Comparison of ENCODE assay signal across 8 mouse cellular contexts in the genomic region with DNA sequence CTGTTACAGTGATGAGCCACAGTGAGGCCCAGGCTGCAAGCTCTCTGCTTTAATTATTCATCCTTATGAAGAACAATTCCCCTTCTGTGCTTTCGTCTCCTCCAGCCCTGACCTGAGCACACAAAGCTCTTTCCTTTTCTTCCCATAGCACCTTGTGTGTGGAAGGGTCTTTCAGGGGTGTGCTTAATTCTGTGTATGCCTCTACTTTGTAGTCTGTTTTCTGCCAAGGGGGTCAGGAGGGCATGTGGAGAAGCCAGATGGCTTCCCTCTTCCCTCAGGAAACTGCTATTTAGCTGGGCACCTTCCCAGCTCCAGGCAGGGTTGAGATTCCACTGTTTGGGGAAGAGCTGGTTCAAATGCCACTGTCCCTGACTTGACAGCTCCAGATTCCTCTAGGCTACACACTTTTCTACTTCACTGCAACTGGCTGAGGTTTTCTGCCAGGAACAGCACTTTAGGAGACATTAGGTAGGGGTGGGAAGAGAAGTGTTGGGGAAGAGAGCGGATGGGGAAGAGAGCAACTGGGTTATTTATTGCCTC.
A peak's percentile ranks its signal among the peaks of the same experiment; 100 is the strongest.
DNase-seq lines count a peak whose midpoint lies in the region; ATAC-seq lines count a peak whose summit lies in the region.

No protein-coding gene starts in this region.

- no peak overlapping the region for H3K4me2 ChIP-seq in embryonic facial prominence, embryonic 11.5 days (ENCODE audit: low read depth, low read length)
- no peak overlapping the region for H3K4me2 ChIP-seq in intestine, embryonic 15.5 days (replicated peaks)

- no peaks in the 10 kb centered on the region; the same call in none of the 2 replicates for H3K4me1 ChIP-seq in embryonic facial prominence, embryonic 11.5 days (ENCODE audit: control insufficient read depth, insufficient read depth, low read length)
- H3K4me1 ChIP-seq in intestine, embryonic 15.5 days (replicated peaks): peaks cover 10% of the 10 kb centered on the region; the same call in 1 of the 2 replicates

- no peak for ATAC-seq in embryonic facial prominence, embryonic 11.5 days (replicated peaks; ENCODE audit: insufficient number of reproducible peaks, low FRiP score, low TSS enrichment, low read depth)
- ATAC-seq in intestine, embryonic 15.5 days: peak; percentile 43; the same call in 1 of the 2 replicates

- no peaks in the 10 kb centered on the region for H3K36me3 ChIP-seq in embryonic facial prominence, embryonic 11.5 days (replicated peaks; ENCODE audit: control insufficient read depth, insufficient read depth, low read depth, low read length)
- H3K36me3 ChIP-seq in intestine, embryonic 15.5 days: no peaks in the 10 kb centered on the region

- H3K4me3 ChIP-seq in embryonic facial prominence, embryonic 11.5 days (ENCODE audit: low read depth, low read length): no peak overlapping the region
- H3K4me3 ChIP-seq in intestine, embryonic 15.5 days (replicated peaks): no peak overlapping the region

- H3K27ac ChIP-seq in embryonic facial prominence, embryonic 11.5 days (replicated peaks; ENCODE audit: low read depth, low read length): no peak overlapping the region
- H3K27ac ChIP-seq in intestine, embryonic 15.5 days: peak overlapping the region; percentile 74

- H3K9ac ChIP-seq in embryonic facial prominence, embryonic 11.5 days (replicated peaks; ENCODE audit: low read length): no peak overlapping the region
- H3K9ac ChIP-seq in intestine, embryonic 15.5 days: no peak overlapping the region

- H3K27me3 ChIP-seq in embryonic facial prominence, embryonic 11.5 days (ENCODE audit: control insufficient read depth, insufficient read depth, low read length): no peaks in the 10 kb centered on the region
- no peaks in the 10 kb centered on the region for H3K27me3 ChIP-seq in intestine, embryonic 15.5 days (replicated peaks)

- WGBS in embryonic facial prominence, embryonic 11.5 days: 31% methylated on average over 2 of the region's 2 CpGs
- 46% methylated on average over 2 of the region's 2 CpGs for WGBS in intestine, embryonic 15.5 days

- DNase-seq in ovary, postnatal 10 days (ENCODE audit: low spot score): peak; percentile 29
- DNase-seq in ovary, adult 18-20 months (ENCODE audit: low spot score): no peak
- DNase-seq in embryonic facial prominence, embryonic 11.5 days (ENCODE audit: low spot score): peak; percentile 32
- peak; percentile 70 for DNase-seq in lung, postnatal 10 days
- no peak for DNase-seq in thymus, postnatal 14 days
- DNase-seq in layer of hippocampus, postnatal 25 days (ENCODE audit: extremely low spot score in 1 of 2, low spot score in 1 of 2): no peak
- no peak for DNase-seq in thymus, postnatal 10 days (ENCODE audit: low spot score in 2 of 2)

- no peaks in the 10 kb centered on the region for H3K9me3 ChIP-seq in embryonic facial prominence, embryonic 11.5 days (replicated peaks; ENCODE audit: control insufficient read depth, low read length)
- H3K9me3 ChIP-seq in intestine, embryonic 15.5 days: no peaks in the 10 kb centered on the region

Comparison
In these comparisons a context has a peak if more than half of its experiments do, and no peak if none do; other contexts are left out.
1. DNase-seq: peak in ovary, postnatal 10 days (single experiment), embryonic facial prominence, embryonic 11.5 days (single experiment) and lung, postnatal 10 days (single experiment); none in ovary, adult 18-20 months (single experiment), thymus, postnatal 14 days (single experiment), layer of hippocampus, postnatal 25 days (0 of 2) and thymus, postnatal 10 days (0 of 2).